Mouse (Mus musculus) fibroblast of lung, adult 2 months (primary cell): ENCODE measurements around the gene Prrt3.

Source experiments
- DNase-seq: peaks from one replicate; pipeline ENCODE4 v3.0.0-alpha.2; 2011; ENCODE audit warnings: low read depth

Prrt3 gene

GRCm38 (mm10) chr6:113444207-113444965, 57.3 kb downstream of the Prrt3 start:
- DNase-seq = no peak
